Mouse (Mus musculus) natural killer cell, adult 2 months (primary cell): ENCODE data around the gene A1cf.

Source experiments
- DNase-seq, 2 experiments: peaks; one replicate each; pipeline ENCODE4 v3.0.0; 2022; ENCODE audit warnings: low spot score in 2 of 2

Gene A1cf

DNA sequence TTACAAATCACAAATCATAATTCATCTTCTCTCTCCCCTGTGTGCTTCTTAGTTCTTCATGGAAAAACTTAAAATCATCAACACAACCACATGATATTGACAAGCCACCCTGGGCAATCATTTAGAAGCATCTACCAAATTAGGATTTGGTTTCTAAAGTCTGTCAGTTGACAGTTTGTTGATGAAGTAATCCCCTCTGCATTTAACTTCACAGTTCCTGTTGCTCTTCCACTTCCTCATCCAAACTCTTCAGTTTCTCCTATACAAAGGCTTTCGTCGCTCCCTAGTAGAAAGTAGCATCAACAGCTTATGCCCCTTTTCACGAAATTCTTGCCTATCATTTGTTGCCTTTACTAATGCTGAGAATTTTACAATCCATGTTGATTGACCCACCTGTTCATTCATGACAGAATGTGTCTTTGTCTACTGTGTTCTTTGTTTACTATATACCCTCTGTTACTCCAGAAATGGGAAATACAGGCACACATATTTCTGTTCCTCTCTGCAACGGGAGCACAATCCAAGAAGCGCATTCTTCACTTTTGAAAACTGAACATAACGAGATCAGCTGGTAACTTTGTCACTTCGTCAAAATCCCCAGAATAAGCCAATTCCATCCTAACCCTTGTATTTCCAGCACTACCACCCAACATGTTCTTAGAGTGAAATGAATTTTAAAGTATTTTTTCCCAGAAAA, 82.4 kb downstream of the A1cf start:
- DNase-seq: no peak

DNA sequence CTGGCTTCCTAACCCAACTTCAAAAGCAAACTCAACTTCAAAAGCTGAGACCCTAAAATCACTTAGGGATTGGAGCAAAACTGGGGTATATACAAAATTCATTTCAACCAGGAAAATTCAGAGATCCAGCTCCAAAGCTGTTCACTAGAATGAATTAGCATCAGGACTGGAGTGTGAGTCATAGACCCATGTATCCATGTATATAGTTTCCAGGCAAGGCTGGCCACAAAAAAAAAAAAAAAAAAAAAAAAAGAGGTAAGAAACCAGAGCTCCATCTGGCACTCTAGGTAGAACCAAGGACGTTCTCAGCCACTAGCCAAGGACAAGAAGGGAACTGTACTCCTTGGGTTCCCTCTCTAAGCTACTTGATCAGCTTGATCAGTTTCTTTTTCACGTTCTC, 85.2 kb downstream of the A1cf start:
- no peak for DNase-seq

DNA sequence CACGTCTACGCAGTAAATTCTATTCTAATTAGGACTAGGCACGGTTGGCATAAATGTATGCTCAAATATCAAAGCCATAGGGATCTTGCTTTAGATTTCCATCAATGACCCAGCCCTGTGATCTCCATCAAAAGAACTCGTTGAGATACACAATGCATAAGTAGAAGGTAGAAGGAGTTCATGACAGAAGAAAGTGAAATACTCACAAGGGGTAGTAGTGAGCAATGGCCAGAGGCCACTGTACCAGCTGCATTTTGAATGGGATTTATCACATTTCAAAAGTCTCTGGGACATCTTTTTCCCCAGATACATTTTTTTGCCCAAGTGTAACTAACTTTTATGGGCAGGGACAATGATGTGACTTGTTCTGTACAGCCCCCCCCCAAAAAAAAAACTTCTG, 85.7 kb downstream of the A1cf start:
- DNase-seq: no peak

DNA sequence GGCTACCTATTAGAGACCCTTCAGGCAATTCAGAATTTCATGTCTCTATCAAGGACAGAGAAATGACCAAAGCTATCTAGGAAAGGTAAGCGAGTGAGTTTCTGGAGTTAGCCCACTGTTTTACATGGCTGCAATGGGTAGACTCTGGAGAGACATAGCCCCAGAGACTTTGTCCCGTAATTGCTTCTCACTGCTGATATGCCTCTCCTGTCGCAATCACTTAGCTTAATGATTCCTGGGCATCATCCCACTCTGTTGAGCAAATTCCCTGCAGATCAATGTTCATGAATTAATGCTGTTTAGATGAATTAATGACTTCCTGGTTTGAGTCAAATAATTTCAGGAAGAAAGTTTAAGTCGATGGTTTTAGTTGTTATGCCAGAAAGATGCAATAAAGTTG, 86.1 kb downstream of the A1cf start:
- DNase-seq: no peak

DNA sequence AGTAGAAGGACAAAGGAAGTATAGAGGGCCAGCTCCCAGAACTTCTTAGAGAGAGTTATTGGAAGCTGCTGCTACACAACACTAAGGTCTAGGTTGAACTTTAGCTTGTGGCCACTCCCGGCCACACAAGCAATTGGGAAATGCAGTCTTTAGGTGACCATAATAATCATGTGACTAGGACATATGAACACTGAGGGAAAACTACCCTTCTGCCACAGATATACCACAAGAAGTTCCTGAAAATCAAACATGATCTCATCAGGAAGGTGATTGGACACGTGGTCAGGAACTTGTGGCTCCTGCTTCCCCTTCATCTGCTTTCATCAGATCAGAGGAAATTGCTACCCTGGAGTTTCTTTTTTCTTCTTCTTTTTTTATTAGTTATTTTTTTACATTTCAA, 87.8 kb downstream of the A1cf start:
- DNase-seq: no peak

DNA sequence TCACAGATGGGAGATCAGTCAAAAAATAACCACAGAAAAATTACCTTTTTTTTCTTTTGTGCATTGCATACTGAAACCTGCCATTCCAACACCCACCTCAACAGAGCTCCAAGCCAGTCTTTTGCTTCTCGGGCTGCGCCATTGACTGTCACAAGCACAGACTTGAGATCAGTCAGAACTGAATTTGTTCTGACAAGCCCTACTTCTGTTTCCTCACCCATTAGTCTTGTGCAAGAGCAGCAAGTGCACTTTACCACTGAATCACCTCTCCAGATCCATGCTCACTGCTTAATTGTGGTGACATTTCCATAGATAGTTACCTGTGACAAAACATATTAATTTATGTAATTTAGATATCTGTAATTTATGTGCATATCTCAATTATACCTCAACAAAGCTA, 91.9 kb downstream of the A1cf start:
- DNase-seq: no peak

DNA sequence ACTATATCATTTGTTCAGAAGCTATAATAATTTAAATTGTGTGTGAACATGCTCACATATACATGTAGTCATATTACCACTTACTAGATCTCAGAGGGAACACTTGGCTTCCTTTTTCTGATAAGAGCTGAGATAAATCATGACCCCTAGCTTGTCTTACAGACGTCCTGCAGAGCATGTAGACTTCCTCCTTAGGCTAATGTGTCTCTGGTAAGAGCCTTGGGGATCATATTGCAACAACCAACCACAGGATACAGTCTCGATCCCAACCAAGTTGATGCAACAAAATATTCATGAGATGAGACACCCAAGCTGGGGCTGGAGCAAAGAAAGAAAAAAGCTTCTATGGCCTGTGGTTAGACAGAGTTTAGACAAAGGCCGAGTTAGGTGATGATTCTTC, 94.6 kb downstream of the A1cf start:
- DNase-seq: no peak

DNA sequence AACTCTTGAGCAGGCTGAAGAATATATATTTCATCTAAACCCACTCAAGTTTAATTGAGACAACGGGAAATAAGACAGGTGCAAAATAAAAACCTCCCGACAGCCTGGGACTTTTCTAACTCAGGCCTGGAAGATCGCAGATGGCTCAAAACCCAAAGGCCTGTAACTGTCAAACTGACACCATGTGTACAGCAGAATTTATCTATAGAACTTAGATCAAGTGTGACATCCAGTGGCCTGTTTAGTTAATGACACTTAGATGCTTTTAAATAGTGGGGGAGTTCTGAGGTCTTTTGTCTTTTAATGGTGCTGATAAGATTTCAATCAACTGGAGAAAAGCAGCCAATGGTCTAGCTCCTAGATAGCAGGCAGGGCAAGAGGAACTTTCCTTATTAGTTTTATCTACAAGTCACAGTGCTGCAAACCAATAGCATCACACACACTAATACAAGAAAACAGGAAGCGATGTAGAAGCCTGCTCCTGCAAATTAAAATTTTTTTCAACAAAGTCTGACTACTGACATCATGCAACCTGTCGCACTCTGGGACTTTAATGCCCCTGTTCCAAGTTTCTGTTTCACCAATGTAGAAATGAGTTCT, 99.5 kb downstream of the A1cf start:
- DNase-seq: no peak

DNA sequence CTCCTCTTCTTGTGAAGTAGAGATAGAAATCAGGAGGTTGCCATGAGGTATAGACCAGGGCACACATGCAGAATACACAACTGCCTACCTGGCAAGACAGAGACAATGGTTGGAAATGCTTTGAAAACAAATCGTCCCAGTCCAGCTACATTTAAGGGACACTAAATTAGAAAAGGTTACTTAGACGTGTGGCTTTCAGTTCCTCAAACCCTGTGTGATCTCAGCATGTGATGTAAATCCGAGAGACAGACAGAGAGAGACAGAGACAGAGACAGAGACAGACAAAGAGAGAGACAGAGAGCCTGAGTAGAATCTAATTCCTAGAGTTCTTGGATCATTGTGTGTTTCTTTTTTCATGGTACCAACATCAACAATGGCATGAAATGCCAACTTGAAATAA, 102.8 kb downstream of the A1cf start:
- DNase-seq: no peak

DNA sequence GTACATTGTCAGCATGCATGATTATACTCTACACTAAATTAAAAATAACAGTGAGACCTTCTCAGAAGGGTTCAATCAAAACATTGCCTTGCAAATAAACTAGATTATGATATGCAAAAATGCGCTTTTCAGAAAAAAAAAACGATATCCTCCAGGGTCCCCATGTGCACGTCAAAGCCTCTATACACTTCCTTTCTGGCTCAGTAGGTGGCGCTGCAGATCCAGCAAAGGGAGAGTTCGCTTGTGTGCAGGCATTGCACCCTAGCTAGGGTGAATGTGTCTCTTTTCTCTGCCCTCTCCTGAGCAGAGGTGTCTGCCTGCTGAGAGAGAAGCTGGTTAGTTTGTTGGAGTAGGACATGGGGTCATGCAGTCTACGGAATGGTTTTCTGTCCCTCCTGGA, 103.4 kb downstream of the A1cf start:
- DNase-seq: peak; percentile 25 to 79

DNA sequence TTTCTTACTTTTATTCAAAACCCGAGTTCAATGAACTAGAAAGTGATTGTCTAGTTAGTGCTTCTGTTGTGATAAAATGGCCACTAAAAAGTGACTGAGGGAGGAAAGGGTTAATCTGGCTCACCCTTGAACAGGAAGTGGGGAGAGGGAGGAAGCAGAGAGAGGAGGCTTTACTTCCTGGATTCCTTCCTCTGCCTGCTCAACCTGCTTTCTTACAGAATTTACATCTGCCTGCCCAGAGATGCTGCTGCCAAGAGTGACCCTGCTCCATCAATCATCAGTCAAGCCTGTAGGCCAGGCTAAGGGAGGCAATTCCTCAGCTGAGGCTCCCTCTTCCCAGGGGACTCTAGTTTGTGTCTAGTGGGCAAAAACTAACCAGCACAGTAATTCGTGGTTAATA, 107.3 kb downstream of the A1cf start:
- DNase-seq: no peak

DNA sequence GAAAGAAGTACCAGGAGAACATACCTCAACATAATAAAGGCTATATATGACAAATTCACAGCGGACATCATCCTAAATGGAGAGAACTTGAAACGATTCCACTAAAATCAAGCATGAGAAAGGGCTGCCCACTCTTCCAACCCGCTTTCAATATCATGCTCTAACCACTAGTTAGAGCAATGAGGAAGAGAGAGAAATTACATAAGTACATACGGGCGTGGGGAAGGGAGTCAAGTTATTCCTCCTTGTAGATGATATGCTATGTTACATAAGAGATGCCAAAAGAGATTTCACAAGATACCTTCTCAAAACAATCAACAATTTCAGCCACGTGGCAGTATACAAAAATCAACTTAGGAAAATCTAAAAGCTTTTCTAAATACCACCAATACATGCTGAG, 122.5 kb downstream of the A1cf start:
- no peak for DNase-seq

DNA sequence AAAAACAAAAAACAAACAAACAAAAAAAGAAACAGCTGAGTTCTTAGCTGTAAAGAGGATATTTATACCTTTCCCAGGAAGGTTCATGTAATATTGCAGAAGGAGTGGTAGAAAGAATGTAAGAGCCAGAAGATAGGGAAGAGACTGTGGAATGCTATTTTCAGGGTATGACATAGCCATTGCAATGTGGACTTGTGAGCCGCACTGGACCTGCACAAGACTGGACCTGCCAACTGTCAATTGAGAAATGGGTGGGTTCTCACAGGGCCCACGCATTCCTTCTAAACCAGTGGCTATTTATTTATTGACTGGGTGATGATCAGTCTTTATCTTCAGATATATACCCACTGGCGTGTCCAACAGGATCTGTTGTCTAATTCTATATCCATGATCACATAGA, 128.4 kb downstream of the A1cf start:
- no peak for DNase-seq
